Mouse (Mus musculus) liver, embryonic 13.5 days (tissue): ENCODE measurements around the gene Sardh. TPM values are rescaled to one million over a fixed set of nuclear protein-coding genes. Genes with fewer than 3 reads are reported as not detected.

ENCODE experiments used
- polyA plus RNA-seq: library from polyadenylated mRNA; unstranded; fragments of >200 nt; fragmentation: Nextera tagmentation; extraction: Ambion mirVana; gene quantifications from 2 replicates; pipeline ENCODE4 v1.2.1, GENCODE M21; 2015

Sardh gene
- polyA plus RNA-seq, 1 experiment from 2014 or later = 36.1 TPM

Other genes starting within 250 kb of the Sardh start
- gene Cacfd1, start 238.4 kb downstream of the Sardh start, polyA plus RNA-seq = 12.6 and 13.4 TPM in 2 replicates
- 0.13 and 0.20 TPM in 2 replicates for gene Slc2a6, start 220.3 kb downstream of the Sardh start, polyA plus RNA-seq
- gene Mymk, start 176.2 kb downstream of the Sardh start, polyA plus RNA-seq = 0.70 and 0.83 TPM in 2 replicates
- 0.64 and 0.65 TPM in 2 replicates for gene Adamtsl2, start 169.0 kb downstream of the Sardh start, polyA plus RNA-seq
- 0.03 TPM in 1 of 2 replicates, not detected in the other for gene Fam163b, start 105.8 kb downstream of the Sardh start, polyA plus RNA-seq
- gene Dbh, start 83.1 kb downstream of the Sardh start, polyA plus RNA-seq = 0.03 TPM in 2 replicates
- 3.2 and 4.2 TPM in 2 replicates for gene Vav2, start 178.7 kb upstream of the Sardh start, polyA plus RNA-seq
- gene Brd3os, start 194.0 kb upstream of the Sardh start, polyA plus RNA-seq = 0.48 and 0.60 TPM in 2 replicates